ENCODE assay signal across 22 mouse cellular contexts in the genomic region with DNA sequence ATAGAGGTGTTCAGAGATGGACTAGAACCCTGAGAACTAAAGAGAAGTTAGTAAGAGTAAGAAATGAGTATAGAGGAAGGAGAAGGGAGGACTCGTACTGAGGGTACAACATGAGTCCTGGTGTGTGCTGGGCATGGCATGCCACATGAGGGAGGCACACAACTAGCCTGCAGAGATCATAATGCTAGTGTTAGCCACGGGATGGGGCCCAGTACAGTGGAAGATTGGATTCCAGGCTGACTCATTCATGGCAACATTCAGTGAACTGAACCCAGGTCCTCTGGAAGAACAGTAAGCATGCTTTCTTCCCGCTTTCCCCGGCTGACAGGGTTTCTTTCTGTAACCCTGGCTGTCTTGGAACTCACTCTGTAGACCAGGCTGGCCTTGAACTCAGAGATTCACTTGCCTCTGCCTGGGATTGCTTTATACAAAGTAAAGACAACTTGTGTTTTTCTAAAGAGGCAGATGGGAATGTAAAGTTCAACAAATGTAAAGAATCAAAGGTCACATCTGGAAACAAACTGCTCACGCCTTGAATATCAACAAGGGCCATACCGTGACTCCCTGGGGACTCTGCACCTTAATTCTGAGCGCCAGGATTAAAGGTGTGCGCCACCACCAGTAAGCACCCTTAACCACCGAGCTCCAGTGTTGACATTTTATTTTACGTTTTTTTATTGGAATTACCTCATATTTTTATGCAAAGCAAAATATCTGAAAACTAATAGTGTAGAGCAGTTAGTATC. TPM values are rescaled to one million over a fixed set of nuclear protein-coding genes. Genes with fewer than 3 reads are reported as not detected.
A peak's percentile ranks its signal among the peaks of the same experiment; 100 is the strongest.
DNase-seq lines count a peak whose midpoint lies in the region; ATAC-seq and TF ChIP-seq lines count a peak whose summit lies in the region.
"Had no signal": no experiment of that assay in that cellular context is flagged by ENCODE, and none has a peak within 500 bp of the region (broad histone marks: within the 10 kb centered on the region; RNA-seq: fewer than 3 reads in every experiment).

No protein-coding gene starts in this region.

- TF ChIP-seq POLR2A in small intestine, adult 2 months (IDR thresholded peaks at IDR 0.05; ENCODE audit: low read depth, low read length): no peak

- no peak overlapping the region; the same call in 1 of the 2 replicates for H3K27ac ChIP-seq in intestine, postnatal 0 days (ENCODE audit: low read depth, low read length)
- H3K27ac ChIP-seq in small intestine, adult 2 months (ENCODE audit: insufficient read depth, low read depth, low read length): peak overlapping the region; percentile 26; the same call in 1 of the 2 replicates
- H3K27ac ChIP-seq in midbrain, embryonic 16.5 days (ENCODE audit: low read length): no peak overlapping the region
- H3K27ac ChIP-seq: embryonic facial prominence, embryonic 10.5 days; embryonic facial prominence, embryonic 12.5 days; forebrain, embryonic 13.5 days; forebrain, embryonic 15.5 days had no signal

- H3K4me1 ChIP-seq in intestine, postnatal 0 days (replicated peaks; ENCODE audit: control insufficient read depth, insufficient read depth, low read length): no peaks in the 10 kb centered on the region
- peaks cover 2% of the 10 kb centered on the region; the same call in 1 of the 2 replicates for H3K4me1 ChIP-seq in small intestine, adult 2 months (ENCODE audit: control insufficient read depth, insufficient read depth, insufficient read length, low read length)
- H3K4me1 ChIP-seq in midbrain, embryonic 16.5 days (ENCODE audit: control insufficient read depth, insufficient read depth, low read length): no peaks in the 10 kb centered on the region
- H3K4me1 ChIP-seq: forebrain, embryonic 13.5 days; forebrain, embryonic 15.5 days had no signal

- 0 out of 2 replicates have a peak, but pooled peaks have one; percentile 13 for TF ChIP-seq CTCF in intestine, postnatal 0 days (IDR thresholded peaks at IDR 0.05; ENCODE audit: low read depth)
- no peak for TF ChIP-seq CTCF in small intestine, adult 2 months (IDR thresholded peaks at IDR 0.05; ENCODE audit: extremely low read depth, insufficient read length, insufficient replicate concordance, low read depth, low read length)

- 64% methylated on average over 10 of the region's 10 CpGs for WGBS in intestine, postnatal 0 days
- WGBS in small intestine, adult 2 months: 62% methylated on average over 10 of the region's 10 CpGs
- WGBS in midbrain, embryonic 16.5 days: 92% methylated on average over 10 of the region's 10 CpGs

- H3K36me3 ChIP-seq in intestine, postnatal 0 days (ENCODE audit: control insufficient read depth, insufficient read depth): peaks cover 3% of the 10 kb centered on the region; the same call in 1 of the 2 replicates
- H3K36me3 ChIP-seq in small intestine, adult 2 months (ENCODE audit: control insufficient read depth, insufficient read depth, low read length): peaks cover 5% of the 10 kb centered on the region; the same call in 1 of the 2 replicates
- H3K36me3 ChIP-seq in midbrain, embryonic 16.5 days (ENCODE audit: control insufficient read depth, insufficient read depth, low read length): no peaks in the 10 kb centered on the region
- H3K36me3 ChIP-seq: forebrain, embryonic 15.5 days had no signal

- H3K9ac ChIP-seq in intestine, postnatal 0 days (ENCODE audit: low read depth, low read length): no peak overlapping the region
- no peak overlapping the region for H3K9ac ChIP-seq in midbrain, embryonic 16.5 days (ENCODE audit: low read depth, low read length)
- H3K9ac ChIP-seq: embryonic facial prominence, embryonic 12.5 days; forebrain, embryonic 13.5 days; forebrain, embryonic 15.5 days; forebrain, postnatal 0 days had no signal

- no peaks in the 10 kb centered on the region for H3K9me3 ChIP-seq in intestine, postnatal 0 days (ENCODE audit: control insufficient read depth)
- no peaks in the 10 kb centered on the region for H3K9me3 ChIP-seq in midbrain, embryonic 16.5 days (replicated peaks; ENCODE audit: control insufficient read depth, low read length, poor library complexity, severe bottlenecking)
- H3K9me3 ChIP-seq: embryonic facial prominence, embryonic 10.5 days; embryonic facial prominence, embryonic 12.5 days; forebrain, embryonic 13.5 days; forebrain, embryonic 15.5 days; G1E had no signal

- DNase-seq in yolk sac, embryonic 10.5 days (ENCODE audit: low spot score): peak; percentile 49
- DNase-seq: adrenal gland, adult 8-10 months; adrenal gland, postnatal 14 days; adrenal gland, postnatal 36 days; cerebellum, adult 11-12 months; cerebellum, adult 2 months; cerebellum, adult 9-10 months; cerebellum, postnatal 10 days; cerebellum, postnatal 25 days; forebrain, postnatal 0 days had no signal

- H3K27me3 ChIP-seq in intestine, postnatal 0 days (replicated peaks; ENCODE audit: control insufficient read depth, insufficient read depth, low read length): no peaks in the 10 kb centered on the region
- H3K27me3 ChIP-seq in small intestine, adult 2 months (ENCODE audit: control insufficient read depth, insufficient read depth, low read length): no peaks in the 10 kb centered on the region
- H3K27me3 ChIP-seq in midbrain, embryonic 16.5 days (ENCODE audit: control insufficient read depth, insufficient read depth, low read depth, low read length): no peaks in the 10 kb centered on the region
- H3K27me3 ChIP-seq: CH12.LX; embryonic facial prominence, embryonic 12.5 days; forebrain, embryonic 13.5 days; forebrain, embryonic 15.5 days; Patski had no signal

- no peak overlapping the region for H3K4me3 ChIP-seq in intestine, postnatal 0 days (ENCODE audit: low read depth, low read length)
- H3K4me3 ChIP-seq in small intestine, adult 2 months (ENCODE audit: low read depth, low read length): no peak overlapping the region
- H3K4me3 ChIP-seq in midbrain, embryonic 16.5 days (ENCODE audit: low read depth, low read length): no peak overlapping the region
- H3K4me3 ChIP-seq: embryonic facial prominence, embryonic 10.5 days; embryonic facial prominence, embryonic 12.5 days; forebrain, embryonic 13.5 days; forebrain, embryonic 15.5 days had no signal

- no peak overlapping the region for H3K4me2 ChIP-seq in intestine, postnatal 0 days (replicated peaks; ENCODE audit: low read depth)
- no peak overlapping the region for H3K4me2 ChIP-seq in midbrain, embryonic 16.5 days (ENCODE audit: low read length)
- H3K4me2 ChIP-seq: embryonic facial prominence, embryonic 12.5 days; forebrain, embryonic 13.5 days; forebrain, embryonic 15.5 days had no signal

- ATAC-seq in intestine, postnatal 0 days: peak; percentile 70
- ATAC-seq in midbrain, embryonic 16.5 days: no peak
- ATAC-seq in CD4-positive, CD25-positive, alpha-beta regulatory T cell, adult 4 months: no peak
- ATAC-seq: activated CD4-positive, CD25-positive, alpha-beta regulatory T cell, adult 4 months; forebrain, embryonic 13.5 days; forebrain, embryonic 15.5 days; forebrain, postnatal 0 days; Patski had no signal

RNA-seq across cellular contexts. Expression of gene Tmem260, which starts 25.0 kb away (rescaled TPM):
- polyA plus RNA-seq in intestine, postnatal 0 days (2015; fragmentation: Nextera tagmentation; extraction: Ambion mirVana): 6.2 and 7.1 TPM in 2 replicates
- 5.5 and 11.3 TPM in 2 replicates for polyA plus RNA-seq in small intestine, adult 2 months (2012; rRNA removed)
- polyA plus RNA-seq in midbrain, embryonic 16.5 days (2015; fragmentation: Nextera tagmentation; extraction: Ambion mirVana): 19.7 and 20.2 TPM in 2 replicates
- 10 to 100 TPM; 13.3 to 15.8 TPM for polyA plus RNA-seq in CD4-positive, CD25-positive, alpha-beta regulatory T cell, adult 4 months (2017; shearing (Covaris generic))
